Mouse (Mus musculus) heart, embryonic 14.5 days (tissue): ENCODE measurements around the gene Iqch. TPM values are rescaled to one million over a fixed set of nuclear protein-coding genes. Genes with fewer than 3 reads are reported as not detected.

ENCODE experiments used
- ATAC-seq: fragments of 200-750 bp; cut with Nextera tagmentation; 2 replicates; pipeline ENCODE4 v1.8.0; 2017; ENCODE audit warnings: low read depth, moderate TSS enrichment; ENCODE audit not compliant: insufficient number of reproducible peaks, insufficient read depth, low FRiP score
- H3K27ac ChIP-seq, 2 experiments: fragments of 200-500 bp in 1 of 2; fragments of 300-500 bp in 1 of 2; sonication (generic) in 1 of 2; replicated peaks in 1 of 2; 2 replicates each; pipeline ENCODE4 v1.5.1; 2012 to 2014; ENCODE audit warnings: low read depth in 2 of 2, low read length in 2 of 2, control low read depth in 1 of 2, mild to moderate bottlenecking in 1 of 2, mixed read lengths in 1 of 2; ENCODE audit not compliant: control insufficient read depth in 1 of 2, insufficient read depth in 1 of 2
- H3K27me3 ChIP-seq: fragments of 300-500 bp; sonication (generic); 2 replicates; pipeline ENCODE4 v1.6.1; 2014; ENCODE audit warnings: mild to moderate bottlenecking, low read length, control low read depth; ENCODE audit not compliant: control insufficient read depth, insufficient read depth
- H3K36me3 ChIP-seq: fragments of 300-500 bp; sonication (generic); 2 replicates; pipeline ENCODE4 v1.6.1; 2014; ENCODE audit warnings: mild to moderate bottlenecking, control low read depth, low read length, mixed read lengths; ENCODE audit not compliant: control insufficient read depth, insufficient read depth
- H3K4me1 ChIP-seq, 2 experiments: fragments of 200-500 bp in 1 of 2; fragments of 300-500 bp in 1 of 2; sonication (generic) in 1 of 2; 2 replicates each; pipeline ENCODE4 v1.6.1; 2012 to 2014; ENCODE audit warnings: low read length in 2 of 2, control low read depth in 1 of 2, mixed read lengths in 1 of 2; ENCODE audit not compliant: control insufficient read depth in 2 of 2, insufficient read depth in 2 of 2
- H3K4me2 ChIP-seq: fragments of 300-500 bp; sonication (generic); 2 replicates; pipeline ENCODE4 v1.6.1; 2014; ENCODE audit warnings: mild to moderate bottlenecking, low read length
- H3K4me3 ChIP-seq, 2 experiments: fragments of 200-500 bp in 1 of 2; fragments of 300-500 bp in 1 of 2; sonication (generic) in 1 of 2; 2 replicates each; pipeline ENCODE4 v1.5.1; 2012 to 2014; ENCODE audit warnings: low read length in 2 of 2, mild to moderate bottlenecking in 2 of 2, control low read depth in 1 of 2, low read depth in 1 of 2, moderate library complexity in 1 of 2; ENCODE audit not compliant: control insufficient read depth in 1 of 2, insufficient read depth in 1 of 2
- H3K9ac ChIP-seq: fragments of 300-500 bp; sonication (generic); 2 replicates; pipeline ENCODE4 v1.6.1; 2014; ENCODE audit warnings: mild to moderate bottlenecking, low read length
- H3K9me3 ChIP-seq: fragments of 300-500 bp; sonication (generic); 2 replicates; pipeline ENCODE4 v1.6.1; 2016; ENCODE audit warnings: low read length, control low read depth; ENCODE audit not compliant: control insufficient read depth
- WGBS: fragments of 180-500 bp; shearing (Covaris S2); extraction: QIAGEN DNeasy Blood & Tissue Kit; methylation state at CpG from one replicate; pipeline ENCODE4 v1.1.7; 2014; 5-methylcytosine and 5-hydroxymethylcytosine counted together
- polyA plus RNA-seq: library from polyadenylated mRNA; unstranded; fragments of >200 nt; fragmentation: Nextera tagmentation; extraction: Ambion mirVana; gene quantifications from 2 replicates; pipeline ENCODE4 v1.2.1, GENCODE M21; 2014

Iqch gene
- polyA plus RNA-seq, 1 experiment from 2014 or later: not detected

DNA sequence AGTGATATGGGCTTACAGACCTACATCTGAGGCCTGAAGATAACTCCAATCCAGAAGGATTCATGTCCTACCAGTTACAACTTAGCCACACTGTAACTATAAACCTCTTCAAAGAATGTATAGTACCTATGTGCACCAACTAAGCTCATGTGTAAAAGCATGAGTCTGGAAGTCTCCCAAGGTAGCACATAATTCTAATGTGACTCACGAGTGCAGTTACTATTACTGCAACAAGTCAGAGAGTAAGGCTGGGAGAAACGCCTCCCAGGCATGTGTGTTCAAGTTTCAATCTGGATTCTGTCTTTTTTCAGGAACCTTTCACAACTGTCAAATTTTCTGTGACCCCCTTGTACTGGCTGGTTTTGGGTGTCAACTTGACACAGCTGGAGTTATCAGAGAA is 22.2 kb downstream of the Iqch start:
- H3K9me3 ChIP-seq: no peaks in the 10 kb centered on the region
- no peak overlapping the region for H3K9ac ChIP-seq
- 79% methylated on average over 2 of the region's 2 CpGs for WGBS
- H3K4me1 ChIP-seq: peaks cover 2 to 8% of the 10 kb centered on the region in 2 experiments; a peak in 1 of 4 replicates
- no peak for ATAC-seq
- H3K4me2 ChIP-seq: no peak overlapping the region
- no peaks in the 10 kb centered on the region for H3K27me3 ChIP-seq
- H3K36me3 ChIP-seq: no peaks in the 10 kb centered on the region
- H3K27ac ChIP-seq: no peak overlapping the region
- H3K4me3 ChIP-seq: no peak overlapping the region

DNA sequence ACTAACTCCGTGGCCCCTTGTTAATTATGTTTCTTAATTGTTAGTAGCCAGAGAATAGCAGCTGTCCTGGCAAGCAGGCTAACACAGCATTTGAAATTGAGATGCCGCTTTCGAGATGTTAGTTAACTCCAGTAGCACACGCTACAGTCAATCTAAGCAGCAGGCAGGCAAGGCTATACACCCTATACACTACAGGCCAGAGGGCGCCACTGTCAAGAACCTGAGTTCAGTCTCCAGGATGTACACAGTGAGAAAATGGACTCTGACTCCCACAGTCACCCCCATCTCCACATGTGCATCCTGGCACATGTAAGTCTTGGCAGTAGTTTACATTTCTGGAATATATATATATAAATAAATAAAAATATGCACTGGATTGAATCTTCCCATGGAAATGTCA is 22.6 kb downstream of the Iqch start:
- 84% methylated on average over 5 of the region's 5 CpGs for WGBS
- Histone ChIP-seq H3K27me3 (no peaks in the 10 kb centered on the region), H3K9ac (no peak overlapping the region), H3K27ac (no peak overlapping the region), H3K9me3 (no peaks in the 10 kb centered on the region), H3K36me3 (no peaks in the 10 kb centered on the region), H3K4me2 (no peak overlapping the region), H3K4me3 (no peak overlapping the region), H3K4me1 (peaks cover 2 to 8% of the 10 kb centered on the region in 2 experiments; a peak in 1 of 4 replicates)
- ATAC-seq: no peak

DNA sequence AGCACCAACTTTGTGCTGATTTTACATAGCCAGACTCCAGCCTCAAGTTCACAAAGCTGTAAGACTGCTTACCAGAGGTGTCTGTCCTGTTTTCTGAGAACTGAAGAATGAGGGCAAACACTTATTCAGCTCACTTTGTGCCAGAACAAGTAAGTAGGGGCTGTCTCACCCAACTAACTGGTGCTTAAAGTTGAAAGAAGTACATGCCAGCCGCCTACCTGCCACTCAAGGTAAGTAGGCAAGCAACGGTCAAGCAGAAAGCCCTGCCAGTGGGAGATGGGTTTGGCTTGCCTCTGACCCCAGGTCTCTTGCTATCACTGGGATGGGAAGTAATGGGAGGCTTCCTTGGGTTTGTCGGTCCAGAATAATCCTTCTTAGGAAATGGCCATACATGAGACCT is 24.8 kb downstream of the Iqch start:
- Histone ChIP-seq H3K4me2 (no peak overlapping the region), H3K4me1 (peaks cover 2 to 8% of the 10 kb centered on the region in 2 experiments; a peak in 1 of 4 replicates), H3K27me3 (no peaks in the 10 kb centered on the region), H3K36me3 (no peaks in the 10 kb centered on the region), H3K9ac (no peak overlapping the region), H3K4me3 (no peak overlapping the region), H3K27ac (no peak overlapping the region), H3K9me3 (no peaks in the 10 kb centered on the region)
- no peak for ATAC-seq
- 81% methylated on average over 3 of the region's 3 CpGs for WGBS

DNA sequence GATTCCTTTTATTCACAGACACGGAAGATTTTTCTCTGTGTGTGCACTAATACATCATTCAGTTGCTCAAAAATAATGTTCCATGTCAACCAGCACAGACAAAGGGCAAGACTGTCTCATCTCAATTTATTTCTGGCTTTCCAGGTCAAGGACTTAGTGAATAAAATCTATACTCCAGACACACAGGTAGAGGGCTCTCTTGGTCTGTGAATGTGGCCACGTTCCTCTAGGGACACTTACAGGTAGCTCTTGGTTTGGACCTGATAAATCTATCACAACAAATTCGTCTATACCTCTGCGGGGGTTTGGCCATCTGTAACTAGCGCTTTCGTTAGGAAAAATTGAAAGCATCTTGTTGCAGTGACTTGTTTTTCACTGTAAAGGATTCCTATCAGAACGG is 29.4 kb downstream of the Iqch start:
- H3K9me3 ChIP-seq: no peaks in the 10 kb centered on the region
- H3K4me2 ChIP-seq: no peak overlapping the region
- no peaks in the 10 kb centered on the region for H3K27me3 ChIP-seq
- no peak for ATAC-seq
- no peak overlapping the region for H3K27ac ChIP-seq
- no peak overlapping the region for H3K9ac ChIP-seq
- WGBS: 73% methylated on average over 7 of the region's 7 CpGs
- no peaks in the 10 kb centered on the region for H3K36me3 ChIP-seq
- H3K4me3 ChIP-seq: no peak overlapping the region
- peaks cover 10 to 14% of the 10 kb centered on the region in 2 experiments for H3K4me1 ChIP-seq

DNA sequence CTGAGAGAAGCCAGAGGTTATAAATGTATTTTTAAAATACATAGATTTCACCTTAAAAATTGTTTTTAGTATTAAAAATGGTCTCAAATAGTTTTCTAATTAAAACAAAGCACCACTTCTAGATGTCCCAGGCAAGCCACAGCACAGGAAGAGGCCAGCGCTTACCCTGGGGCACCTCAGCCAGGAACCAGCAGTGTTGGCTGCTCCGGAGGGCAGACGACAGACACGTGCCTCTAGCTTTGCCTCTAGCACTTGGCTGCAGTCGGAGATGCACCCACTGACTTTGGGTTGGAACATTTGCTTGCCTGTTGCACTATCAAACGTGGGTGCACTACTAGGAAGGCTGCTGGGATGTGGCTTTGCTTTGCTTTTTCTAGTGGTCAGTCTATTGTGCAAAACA is 30.4 kb downstream of the Iqch start:
- Histone ChIP-seq H3K36me3 (no peaks in the 10 kb centered on the region), H3K4me2 (no peak overlapping the region), H3K27ac (no peak overlapping the region), H3K4me3 (no peak overlapping the region), H3K27me3 (no peaks in the 10 kb centered on the region), H3K9me3 (no peaks in the 10 kb centered on the region), H3K9ac (no peak overlapping the region), H3K4me1 (peaks cover 10 to 14% of the 10 kb centered on the region in 2 experiments)
- ATAC-seq: no peak
- 24% methylated on average over 6 of the region's 6 CpGs for WGBS

DNA sequence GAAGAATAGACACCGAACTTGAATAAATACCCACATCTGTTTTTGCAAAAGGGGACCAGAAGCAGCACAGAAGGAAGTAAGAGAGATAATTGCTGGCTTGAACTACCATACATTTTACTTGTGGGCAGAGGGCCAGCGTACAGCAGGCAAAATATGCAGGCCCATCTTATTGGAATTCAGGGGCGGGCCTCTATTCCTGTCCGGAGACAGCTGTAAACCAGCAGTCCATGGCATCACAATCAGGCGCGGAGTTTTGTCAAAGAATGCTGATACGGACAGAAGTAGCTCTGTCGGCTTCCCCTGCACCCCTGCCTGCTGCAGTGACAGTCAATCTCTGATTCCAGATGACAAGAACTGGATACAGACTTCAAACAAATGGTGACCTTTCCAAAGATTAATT is 33.5 kb downstream of the Iqch start:
- Histone ChIP-seq H3K36me3 (no peaks in the 10 kb centered on the region), H3K4me2 (peak overlapping the region; percentile 31), H3K9ac (no peak overlapping the region; the same call in 1 of the 2 replicates), H3K27me3 (no peaks in the 10 kb centered on the region), H3K9me3 (peaks cover 2% of the 10 kb centered on the region; the same call in 1 of the 2 replicates), H3K27ac (no peak overlapping the region), H3K4me1 (peaks cover 10 to 14% of the 10 kb centered on the region in 2 experiments), H3K4me3 (no peak overlapping the region)
- no peak; the same call in 1 of the 2 replicates for ATAC-seq
- 6% methylated on average over 8 of the region's 8 CpGs for WGBS

DNA sequence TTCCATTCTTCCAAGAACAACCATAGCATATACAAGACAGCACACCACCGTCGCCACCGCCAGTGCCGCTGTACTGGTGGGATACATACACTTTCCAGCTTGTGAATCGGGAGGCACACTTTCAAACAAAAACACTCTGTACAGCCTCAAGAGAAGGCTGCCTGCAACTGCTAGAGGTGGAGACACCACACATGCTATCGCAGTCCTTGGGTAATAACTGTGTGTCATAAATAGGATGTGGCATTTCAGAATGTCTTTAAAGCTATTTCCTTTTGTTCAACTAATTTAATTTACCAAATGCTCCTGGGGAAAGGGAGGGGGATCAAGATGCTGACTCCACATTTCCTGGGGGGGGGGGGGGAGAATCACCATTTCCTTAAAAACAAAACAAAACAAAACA is 34.0 kb downstream of the Iqch start:
- no peak for ATAC-seq
- H3K9ac ChIP-seq: no peak overlapping the region; the same call in 1 of the 2 replicates
- peaks cover 10 to 14% of the 10 kb centered on the region in 2 experiments for H3K4me1 ChIP-seq
- no peak overlapping the region for H3K4me3 ChIP-seq
- peaks cover 2% of the 10 kb centered on the region; the same call in 1 of the 2 replicates for H3K9me3 ChIP-seq
- WGBS: 77% methylated on average over 6 of the region's 6 CpGs
- H3K27me3 ChIP-seq: no peaks in the 10 kb centered on the region
- peak overlapping the region; percentile 31 for H3K4me2 ChIP-seq
- no peaks in the 10 kb centered on the region for H3K36me3 ChIP-seq
- H3K27ac ChIP-seq: no peak overlapping the region

DNA sequence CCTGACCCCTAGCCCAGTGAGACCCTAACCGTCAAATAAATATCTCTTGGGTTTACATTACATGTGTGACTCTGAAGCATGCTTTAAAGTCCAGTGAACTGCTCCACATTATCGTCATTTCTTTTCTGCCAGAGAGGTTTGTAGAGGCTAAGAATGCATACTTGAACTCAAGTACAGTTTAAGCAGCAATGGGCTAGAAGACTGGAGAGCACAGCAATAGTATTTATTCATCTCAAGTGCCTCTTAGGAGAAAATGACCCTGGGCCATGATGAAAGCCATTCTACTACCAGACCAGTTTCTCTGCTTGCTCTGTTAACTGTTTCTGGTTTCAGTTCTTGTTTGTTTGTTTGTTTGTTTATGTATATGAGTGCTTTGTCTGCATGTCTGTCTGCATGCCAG is 38.9 kb downstream of the Iqch start:
- no peak overlapping the region for H3K9ac ChIP-seq
- WGBS: 36% methylated on average over 2 of the region's 2 CpGs
- no peak overlapping the region for H3K4me3 ChIP-seq
- H3K36me3 ChIP-seq: no peaks in the 10 kb centered on the region
- H3K27me3 ChIP-seq: no peaks in the 10 kb centered on the region
- ATAC-seq: no peak
- peaks cover 2% of the 10 kb centered on the region; the same call in 1 of the 2 replicates for H3K9me3 ChIP-seq
- no peak overlapping the region for H3K4me2 ChIP-seq
- H3K4me1 ChIP-seq: peaks cover 4% of the 10 kb centered on the region in 2 experiments
- H3K27ac ChIP-seq: no peak overlapping the region
